ENCODE assay signal across 18 mouse cellular contexts in genomic region chr11:26526861-26527260, GRCm38 (mm10).
A peak's percentile ranks its signal among the peaks of the same experiment; 100 is the strongest.
DNase-seq lines count a peak whose midpoint lies in the region; ATAC-seq and TF ChIP-seq lines count a peak whose summit lies in the region.
"Had no signal": no experiment of that assay in that cellular context is flagged by ENCODE, and none has a peak within 500 bp of the region (broad histone marks: within the 10 kb centered on the region; RNA-seq: fewer than 3 reads in every experiment).

No protein-coding gene starts in this region.

- TF ChIP-seq CTCF in intestine, postnatal 0 days (IDR thresholded peaks at IDR 0.05; ENCODE audit: low read depth) = peak; percentile 21

- H3K4me1 ChIP-seq in intestine, postnatal 0 days (replicated peaks; ENCODE audit: control insufficient read depth, insufficient read depth, low read length) = no peaks in the 10 kb centered on the region
- H3K4me1 ChIP-seq in intestine, embryonic 15.5 days (replicated peaks) = no peaks in the 10 kb centered on the region
- H3K4me1 ChIP-seq: heart, embryonic 15.5 days had no signal

- H3K9ac ChIP-seq in intestine, postnatal 0 days (ENCODE audit: low read depth, low read length) = no peak overlapping the region
- no peak overlapping the region for H3K9ac ChIP-seq in intestine, embryonic 15.5 days
- H3K9ac ChIP-seq: forebrain, postnatal 0 days; heart, embryonic 15.5 days had no signal

- H3K4me2 ChIP-seq in intestine, postnatal 0 days (replicated peaks; ENCODE audit: low read depth) = no peak overlapping the region
- no peak overlapping the region for H3K4me2 ChIP-seq in intestine, embryonic 15.5 days (replicated peaks)
- H3K4me2 ChIP-seq: heart, embryonic 15.5 days had no signal

- H3K4me3 ChIP-seq in intestine, postnatal 0 days (ENCODE audit: low read depth, low read length) = no peak overlapping the region
- no peak overlapping the region for H3K4me3 ChIP-seq in intestine, embryonic 15.5 days (replicated peaks)
- H3K4me3 ChIP-seq: heart, embryonic 15.5 days had no signal

- no peak overlapping the region for H3K27ac ChIP-seq in intestine, postnatal 0 days (ENCODE audit: low read depth, low read length)
- no peak overlapping the region for H3K27ac ChIP-seq in intestine, embryonic 15.5 days
- H3K27ac ChIP-seq: heart, embryonic 15.5 days had no signal

- H3K9me3 ChIP-seq in intestine, postnatal 0 days (ENCODE audit: control insufficient read depth) = no peaks in the 10 kb centered on the region
- no peaks in the 10 kb centered on the region for H3K9me3 ChIP-seq in intestine, embryonic 15.5 days
- H3K9me3 ChIP-seq: heart, embryonic 15.5 days had no signal

- ATAC-seq in intestine, postnatal 0 days = no peak
- no peak for ATAC-seq in intestine, embryonic 15.5 days
- ATAC-seq: forebrain, postnatal 0 days; hindbrain, embryonic 16.5 days had no signal

- H3K27me3 ChIP-seq in intestine, postnatal 0 days (replicated peaks; ENCODE audit: control insufficient read depth, insufficient read depth, low read length) = no peaks in the 10 kb centered on the region
- no peaks in the 10 kb centered on the region for H3K27me3 ChIP-seq in intestine, embryonic 15.5 days (replicated peaks)
- H3K27me3 ChIP-seq: heart, embryonic 15.5 days had no signal

- 93% methylated on average over 2 of the region's 2 CpGs for WGBS in intestine, postnatal 0 days
- WGBS in intestine, embryonic 15.5 days = 90% methylated on average over 2 of the region's 2 CpGs

- peaks cover 10% of the 10 kb centered on the region; the same call in 1 of the 2 replicates for H3K36me3 ChIP-seq in intestine, postnatal 0 days (ENCODE audit: control insufficient read depth, insufficient read depth)
- H3K36me3 ChIP-seq in intestine, embryonic 15.5 days = no peaks in the 10 kb centered on the region

- peak; percentile 12 for DNase-seq in thymus, postnatal 25 days
- no peak for DNase-seq in thymus, adult 18-20 months
- DNase-seq in R1 (ENCODE audit: low read depth, low spot score) = peak; percentile 75
- no peak for DNase-seq in cerebellum, postnatal 25 days
- DNase-seq in layer of hippocampus, postnatal 10 days (ENCODE audit: low spot score in 2 of 2) = no peak
- DNase-seq in ovary, postnatal 10 days (ENCODE audit: low spot score) = no peak
- DNase-seq: cerebellum, adult 18-20 months; forebrain, postnatal 0 days; gastrocnemius, postnatal 25 days; kidney, postnatal 10 days; layer of hippocampus, adult 9-11 months; left cerebral cortex, postnatal 4 days; lung, adult 18-20 months; right cerebral cortex, adult 18-20 months had no signal

Comparison
In these comparisons a context has a peak if more than half of its experiments do, and no peak if none do; other contexts are left out.
1. DNase-seq: peak in thymus, postnatal 25 days (single experiment) and R1 (single experiment); none in thymus, adult 18-20 months (0 of 2), cerebellum, postnatal 25 days (0 of 2), layer of hippocampus, postnatal 10 days (0 of 2) and ovary, postnatal 10 days (single experiment).